Mouse (Mus musculus): Measurements from ENCODE around the gene Miga1. TPM values are rescaled to one million over a fixed set of nuclear protein-coding genes. Genes with fewer than 3 reads are reported as not detected.

The Miga1 gene
- total and polyA plus RNA-seq, 2 experiments: 0.94 to 2.2 TPM

- H3K27me3 ChIP-seq (ENCODE audit: control insufficient read depth, insufficient read depth, low read length): no peaks in the 10 kb centered on the region
- no peak overlapping the region for H3K4me3 ChIP-seq (ENCODE audit: insufficient read depth, low read depth, low read length)
- H3K36me3 ChIP-seq (ENCODE audit: control insufficient read depth, insufficient read depth, low read length): peaks cover 60% of the 10 kb centered on the region
- H3K79me2 ChIP-seq (ENCODE audit: control insufficient read depth, insufficient read depth, low read length): no peaks in the 10 kb centered on the region; the same call in 1 of the 2 replicates
- 61% methylated on average over 7 of the region's 7 CpGs for WGBS
- DNase-seq (ENCODE audit: extremely low read depth, low read depth, low spot score): no peak
- H3K27ac ChIP-seq (replicated peaks; ENCODE audit: insufficient read depth, low read depth, low read length): peak overlapping the region; percentile 84
- no peak overlapping the region for H3K9ac ChIP-seq (ENCODE audit: low read depth, low read length)
- H3K4me1 ChIP-seq (ENCODE audit: control insufficient read depth, insufficient read depth, low read length): peaks cover 10% of the 10 kb centered on the region; the same call in 1 of the 2 replicates
- TF ChIP-seq POLR2A (IDR thresholded peaks at IDR 0.05; ENCODE audit: extremely low read depth, insufficient read depth, low read length) (no peak), CTCF (IDR thresholded peaks at IDR 0.05; ENCODE audit: low read depth, low read length) (no peak)
Observed at GRCm38 (mm10) chr3:152228843-152229242, 111.4 kb downstream of the Miga1 start.

- H3K4me1 ChIP-seq (ENCODE audit: control insufficient read depth, insufficient read depth, low read length): peaks cover 10% of the 10 kb centered on the region; the same call in 1 of the 2 replicates
- peaks cover 68% of the 10 kb centered on the region for H3K36me3 ChIP-seq (ENCODE audit: control insufficient read depth, insufficient read depth, low read length)
- H3K27ac ChIP-seq (replicated peaks; ENCODE audit: insufficient read depth, low read depth, low read length): no peak overlapping the region
- no peak overlapping the region for H3K9ac ChIP-seq (ENCODE audit: low read depth, low read length)
- H3K27me3 ChIP-seq (ENCODE audit: control insufficient read depth, insufficient read depth, low read length): no peaks in the 10 kb centered on the region
- 30% methylated on average over 7 of the region's 7 CpGs for WGBS
- no peak for TF ChIP-seq CTCF (IDR thresholded peaks at IDR 0.05; ENCODE audit: low read depth, low read length)
- TF ChIP-seq POLR2A (IDR thresholded peaks at IDR 0.05; ENCODE audit: extremely low read depth, insufficient read depth, low read length): no peak
- peak; percentile 87 for DNase-seq (ENCODE audit: extremely low read depth, low read depth, low spot score)
- no peaks in the 10 kb centered on the region; the same call in 1 of the 2 replicates for H3K79me2 ChIP-seq (ENCODE audit: control insufficient read depth, insufficient read depth, low read length)
- H3K4me3 ChIP-seq (ENCODE audit: insufficient read depth, low read depth, low read length): no peak overlapping the region
Observed at GRCm38 (mm10) chr3:152225906-152226305, 114.3 kb downstream of the Miga1 start.

- TF ChIP-seq CTCF (IDR thresholded peaks at IDR 0.05; ENCODE audit: low read depth, low read length) (no peak), POLR2A (IDR thresholded peaks at IDR 0.05; ENCODE audit: extremely low read depth, insufficient read depth, low read length) (no peak)
- peaks cover 71% of the 10 kb centered on the region for H3K36me3 ChIP-seq (ENCODE audit: control insufficient read depth, insufficient read depth, low read length)
Observed at GRCm38 (mm10) chr3:152224918-152225317, 115.3 kb downstream of the Miga1 start.

More at GRCm38 (mm10) chr3:152224918-152225317, 115.3 kb downstream of the Miga1 start:
- no peak overlapping the region for H3K9ac ChIP-seq (ENCODE audit: low read depth, low read length)
- no peaks in the 10 kb centered on the region for H3K27me3 ChIP-seq (ENCODE audit: control insufficient read depth, insufficient read depth, low read length)
- H3K27ac ChIP-seq (replicated peaks; ENCODE audit: insufficient read depth, low read depth, low read length): peak overlapping the region; percentile 38; the same call in 1 of the 2 replicates
- no peaks in the 10 kb centered on the region; the same call in 1 of the 2 replicates for H3K79me2 ChIP-seq (ENCODE audit: control insufficient read depth, insufficient read depth, low read length)
- H3K4me3 ChIP-seq (ENCODE audit: insufficient read depth, low read depth, low read length): no peak overlapping the region
- H3K4me1 ChIP-seq (ENCODE audit: control insufficient read depth, insufficient read depth, low read length): peaks cover 10% of the 10 kb centered on the region; the same call in 1 of the 2 replicates
- no peak for DNase-seq (ENCODE audit: extremely low read depth, low read depth, low spot score)

Other genes starting within 250 kb of the Miga1 start
- gene Gipc2, start 174.2 kb downstream of the Miga1 start, total RNA-seq (2014; rRNA removed): 0.34 and 0.46 TPM in 2 replicates
- gene Gipc2, start 174.2 kb downstream of the Miga1 start, polyA plus RNA-seq (2012; rRNA removed): 0.05 and 0.22 TPM in 2 replicates
- gene Dnajb4, start 130.1 kb downstream of the Miga1 start, total RNA-seq (2014; rRNA removed): 22.4 and 23.0 TPM in 2 replicates
- 5.3 and 6.3 TPM in 2 replicates for gene Dnajb4, start 130.1 kb downstream of the Miga1 start, polyA plus RNA-seq (2012; rRNA removed)
- 61.9 and 71.5 TPM in 2 replicates for gene Fubp1, start 130.0 kb downstream of the Miga1 start, total RNA-seq (2014; rRNA removed)
- gene Fubp1, start 130.0 kb downstream of the Miga1 start, polyA plus RNA-seq (2012; rRNA removed): 17.5 and 28.1 TPM in 2 replicates
- gene Nexn, start 74.1 kb downstream of the Miga1 start, total RNA-seq (2014; rRNA removed): 0.20 and 0.28 TPM in 2 replicates
- not detected in 2 replicates for gene Nexn, start 74.1 kb downstream of the Miga1 start, polyA plus RNA-seq (2012; rRNA removed)
- 41.5 and 46.9 TPM in 2 replicates for gene Usp33, start 6.1 kb upstream of the Miga1 start, total RNA-seq (2014; rRNA removed)
- gene Usp33, start 6.1 kb upstream of the Miga1 start, polyA plus RNA-seq (2012; rRNA removed): 9.5 and 9.9 TPM in 2 replicates
- gene Zzz3, start 55.1 kb upstream of the Miga1 start, total RNA-seq (2014; rRNA removed): 17.6 and 21.1 TPM in 2 replicates
- 5.7 and 10.2 TPM in 2 replicates for gene Zzz3, start 55.1 kb upstream of the Miga1 start, polyA plus RNA-seq (2012; rRNA removed)